Mouse (Mus musculus): ENCODE data around the gene Psip1. TPM values are rescaled to one million over a fixed set of nuclear protein-coding genes. Genes with fewer than 3 reads are reported as not detected.

Psip1 gene
- total RNA-seq, 1 experiment: 90.5 TPM

DNA sequence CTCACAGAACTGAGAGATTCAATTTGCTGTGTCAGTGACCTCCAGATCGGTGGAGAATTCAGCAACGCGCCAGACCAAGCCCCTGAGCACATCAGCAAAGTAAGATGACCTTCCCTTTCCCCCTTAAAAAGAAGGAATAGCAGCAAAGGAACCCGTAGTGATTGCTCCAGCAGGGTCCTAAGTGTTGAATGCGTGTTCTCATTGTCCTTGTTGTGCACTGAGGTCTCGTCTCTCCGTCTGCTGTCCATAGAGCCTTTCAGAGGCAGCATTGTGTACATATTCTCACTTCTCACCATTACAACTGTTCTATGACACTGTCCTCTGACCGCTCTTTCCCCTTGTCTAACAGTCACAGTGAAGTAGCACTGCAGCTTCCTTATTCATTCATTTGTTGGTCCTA lies 49.9 kb downstream of the Psip1 start:
- Histone ChIP-seq H3K27ac (ENCODE audit: insufficient read depth, low read depth, low read length, poor library complexity, severe bottlenecking) (peak overlapping the region; percentile 41; the same call in 1 of the 2 replicates), H3K4me3 (ENCODE audit: insufficient read depth in 1 of 2, low read depth in 1 of 2, low read length in 2 of 2, poor library complexity in 1 of 2, severe bottlenecking in 1 of 2) (no peak overlapping the region), H3K4me1 (ENCODE audit: control insufficient read depth in 2 of 2, insufficient read depth in 2 of 2, low read length in 2 of 2, poor library complexity in 1 of 2) (peaks cover 15 to 30% of the 10 kb centered on the region in 2 experiments), H3K36me3 (ENCODE audit: control insufficient read depth, insufficient read depth, low read length, poor library complexity, severe bottlenecking) (peaks cover 20% of the 10 kb centered on the region), H3K9me3 (ENCODE audit: control insufficient read depth, insufficient read depth, low read depth, low read length) (no peaks in the 10 kb centered on the region), H3K9ac (ENCODE audit: insufficient read depth, low read depth, low read length, poor library complexity, severe bottlenecking) (no peak overlapping the region)
- in situ Hi-C loops (cut with MboI; ENCODE audit: low sequenced_read_pairs in 2 of 2, unreplicated experiment in 2 of 2): no loop called here
- DNase-seq (ENCODE audit: low read depth, low spot score): no peak
- TF ChIP-seq CHD2 (IDR thresholded peaks at IDR 0.05; ENCODE audit: low read depth, low read length) (no peak), ZC3H11A (IDR thresholded peaks at IDR 0.05; ENCODE audit: borderline replicate concordance, low read depth, low read length) (no peak), MAFK (IDR thresholded peaks at IDR 0.05; ENCODE audit: insufficient read depth, low read depth, low read length) (no peak), ZNF384 (IDR thresholded peaks at IDR 0.05; ENCODE audit: low read depth, low read length) (no peak), HCFC1 (IDR thresholded peaks at IDR 0.05; ENCODE audit: borderline replicate concordance, insufficient read depth, low read length) (no peak)

GRCm38 (mm10) chr4:83432901-83433300 lies 53.4 kb downstream of the Psip1 start:
- DNase-seq (ENCODE audit: low read depth, low spot score): no peak
- Histone ChIP-seq H3K27ac (ENCODE audit: insufficient read depth, low read depth, low read length, poor library complexity, severe bottlenecking) (no peak overlapping the region), H3K4me3 (ENCODE audit: insufficient read depth in 1 of 2, low read depth in 1 of 2, low read length in 2 of 2, poor library complexity in 1 of 2, severe bottlenecking in 1 of 2) (no peak overlapping the region), H3K9ac (ENCODE audit: insufficient read depth, low read depth, low read length, poor library complexity, severe bottlenecking) (no peak overlapping the region), H3K9me3 (ENCODE audit: control insufficient read depth, insufficient read depth, low read depth, low read length) (no peaks in the 10 kb centered on the region), H3K36me3 (ENCODE audit: control insufficient read depth, insufficient read depth, low read length, poor library complexity, severe bottlenecking) (peaks cover 19% of the 10 kb centered on the region), H3K4me1 (ENCODE audit: control insufficient read depth in 2 of 2, insufficient read depth in 2 of 2, low read length in 2 of 2, poor library complexity in 1 of 2) (peaks cover 11 to 12% of the 10 kb centered on the region in 2 experiments)
- in situ Hi-C loops (cut with MboI; ENCODE audit: low sequenced_read_pairs in 2 of 2, unreplicated experiment in 2 of 2): no loop called here
- TF ChIP-seq MAFK (IDR thresholded peaks at IDR 0.05; ENCODE audit: insufficient read depth, low read depth, low read length) (no peak), ZC3H11A (IDR thresholded peaks at IDR 0.05; ENCODE audit: borderline replicate concordance, low read depth, low read length) (no peak), CHD2 (IDR thresholded peaks at IDR 0.05; ENCODE audit: low read depth, low read length) (no peak), ZNF384 (IDR thresholded peaks at IDR 0.05; ENCODE audit: low read depth, low read length) (no peak), HCFC1 (IDR thresholded peaks at IDR 0.05; ENCODE audit: borderline replicate concordance, insufficient read depth, low read length) (no peak)

GRCm38 (mm10) chr4:83431950-83432349 lies 54.3 kb downstream of the Psip1 start:
- in situ Hi-C loops (cut with MboI; ENCODE audit: low sequenced_read_pairs in 2 of 2, unreplicated experiment in 2 of 2): no loop called here
- H3K4me3 ChIP-seq (ENCODE audit: insufficient read depth in 1 of 2, low read depth in 1 of 2, low read length in 2 of 2, poor library complexity in 1 of 2, severe bottlenecking in 1 of 2): no peak overlapping the region
- H3K27ac ChIP-seq (ENCODE audit: insufficient read depth, low read depth, low read length, poor library complexity, severe bottlenecking): peak overlapping the region; percentile 42
- no peak overlapping the region for H3K9ac ChIP-seq (ENCODE audit: insufficient read depth, low read depth, low read length, poor library complexity, severe bottlenecking)
- H3K36me3 ChIP-seq (ENCODE audit: control insufficient read depth, insufficient read depth, low read length, poor library complexity, severe bottlenecking): peaks cover 16% of the 10 kb centered on the region
- H3K9me3 ChIP-seq (ENCODE audit: control insufficient read depth, insufficient read depth, low read depth, low read length): no peaks in the 10 kb centered on the region
- H3K4me1 ChIP-seq (ENCODE audit: control insufficient read depth in 2 of 2, insufficient read depth in 2 of 2, low read length in 2 of 2, poor library complexity in 1 of 2): peaks cover 10 to 11% of the 10 kb centered on the region in 2 experiments
- TF ChIP-seq HCFC1 (IDR thresholded peaks at IDR 0.05; ENCODE audit: borderline replicate concordance, insufficient read depth, low read length) (no peak), ZNF384 (IDR thresholded peaks at IDR 0.05; ENCODE audit: low read depth, low read length) (no peak), ZC3H11A (IDR thresholded peaks at IDR 0.05; ENCODE audit: borderline replicate concordance, low read depth, low read length) (no peak)
- DNase-seq (ENCODE audit: low read depth, low spot score): no peak

- in situ Hi-C loops (cut with MboI; ENCODE audit: low sequenced_read_pairs in 2 of 2, unreplicated experiment in 2 of 2): no loop called here
- Histone ChIP-seq H3K9me3 (ENCODE audit: control insufficient read depth, insufficient read depth, low read depth, low read length) (no peaks in the 10 kb centered on the region), H3K9ac (ENCODE audit: insufficient read depth, low read depth, low read length, poor library complexity, severe bottlenecking) (no peak overlapping the region), H3K4me3 (ENCODE audit: insufficient read depth in 1 of 2, low read depth in 1 of 2, low read length in 2 of 2, poor library complexity in 1 of 2, severe bottlenecking in 1 of 2) (no peak overlapping the region), H3K4me1 (ENCODE audit: control insufficient read depth in 2 of 2, insufficient read depth in 2 of 2, low read length in 2 of 2, poor library complexity in 1 of 2) (peaks cover 0 to 5% of the 10 kb centered on the region in 2 experiments; a peak in 2 of 4 replicates), H3K36me3 (ENCODE audit: control insufficient read depth, insufficient read depth, low read length, poor library complexity, severe bottlenecking) (peaks cover 9% of the 10 kb centered on the region), H3K27ac (ENCODE audit: insufficient read depth, low read depth, low read length, poor library complexity, severe bottlenecking) (no peak overlapping the region)
- TF ChIP-seq ZC3H11A (IDR thresholded peaks at IDR 0.05; ENCODE audit: borderline replicate concordance, low read depth, low read length) (peak; percentile 51), HCFC1 (IDR thresholded peaks at IDR 0.05; ENCODE audit: borderline replicate concordance, insufficient read depth, low read length) (no peak)
- DNase-seq (ENCODE audit: low read depth, low spot score): peak; percentile 87
Observed at GRCm38 (mm10) chr4:83428845-83429244, 57.4 kb downstream of the Psip1 start.

DNA sequence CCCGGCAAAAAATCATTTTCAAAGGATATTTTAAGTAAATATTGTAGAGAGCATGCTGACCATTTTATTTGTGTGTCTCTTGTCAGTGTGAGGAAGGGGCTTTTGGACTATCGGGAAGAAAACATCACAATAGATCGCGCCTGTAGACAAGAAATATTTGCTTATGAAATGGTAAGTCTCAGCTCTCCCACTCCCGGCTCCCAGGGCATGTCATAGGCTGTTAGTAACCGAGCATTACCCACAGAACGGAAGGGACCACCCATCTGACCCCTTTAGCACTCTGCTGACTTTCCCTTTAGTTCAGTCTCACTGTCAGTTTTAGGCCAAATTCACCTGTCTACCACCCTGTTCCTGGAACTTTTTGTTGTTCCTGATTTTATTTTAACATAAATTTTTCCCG lies 58.6 kb downstream of the Psip1 start:
- Histone ChIP-seq H3K4me1 (ENCODE audit: control insufficient read depth in 2 of 2, insufficient read depth in 2 of 2, low read length in 2 of 2, poor library complexity in 1 of 2) (peaks cover 0 to 5% of the 10 kb centered on the region in 2 experiments; a peak in 2 of 4 replicates), H3K27ac (ENCODE audit: insufficient read depth, low read depth, low read length, poor library complexity, severe bottlenecking) (no peak overlapping the region), H3K9ac (ENCODE audit: insufficient read depth, low read depth, low read length, poor library complexity, severe bottlenecking) (no peak overlapping the region), H3K4me3 (ENCODE audit: insufficient read depth in 1 of 2, low read depth in 1 of 2, low read length in 2 of 2, poor library complexity in 1 of 2, severe bottlenecking in 1 of 2) (no peak overlapping the region), H3K36me3 (ENCODE audit: control insufficient read depth, insufficient read depth, low read length, poor library complexity, severe bottlenecking) (peaks cover 13% of the 10 kb centered on the region), H3K9me3 (ENCODE audit: control insufficient read depth, insufficient read depth, low read depth, low read length) (no peaks in the 10 kb centered on the region)
- TF ChIP-seq ZNF384 (IDR thresholded peaks at IDR 0.05; ENCODE audit: low read depth, low read length): no peak
- TF ChIP-seq MAFK (IDR thresholded peaks at IDR 0.05; ENCODE audit: insufficient read depth, low read depth, low read length): no peak
- no peak for TF ChIP-seq HCFC1 (IDR thresholded peaks at IDR 0.05; ENCODE audit: borderline replicate concordance, insufficient read depth, low read length)
- no peak for TF ChIP-seq CHD2 (IDR thresholded peaks at IDR 0.05; ENCODE audit: low read depth, low read length)
- TF ChIP-seq ZC3H11A (IDR thresholded peaks at IDR 0.05; ENCODE audit: borderline replicate concordance, low read depth, low read length): no peak
- no peak for DNase-seq (ENCODE audit: low read depth, low spot score)
- in situ Hi-C loops (cut with MboI; ENCODE audit: low sequenced_read_pairs in 2 of 2, unreplicated experiment in 2 of 2): no loop called here
